Mouse (Mus musculus) intestine, postnatal 0 days (tissue): Measurements from ENCODE around the gene Rnf149. TPM values are rescaled to one million over a fixed set of nuclear protein-coding genes. Genes with fewer than 3 reads are reported as not detected.

Source experiments
- ATAC-seq: fragments of 200-750 bp; cut with Nextera tagmentation; 2 replicates; pipeline ENCODE4 v1.8.0; 2017; ENCODE audit warnings: mild to moderate bottlenecking, moderate TSS enrichment, moderate library complexity
- H3K27ac ChIP-seq: fragments of 300-500 bp; sonication (generic); 2 replicates; pipeline ENCODE4 v1.5.1; 2014; ENCODE audit warnings: mild to moderate bottlenecking, low read depth, low read length, moderate library complexity
- H3K27me3 ChIP-seq: fragments of 300-500 bp; sonication (generic); replicated peaks from 2 replicates; pipeline ENCODE4 v1.6.1; 2014; ENCODE audit warnings: low read length, mixed read lengths; ENCODE audit not compliant: control insufficient read depth, insufficient read depth
- H3K36me3 ChIP-seq: fragments of 300-500 bp; sonication (generic); 2 replicates; pipeline ENCODE4 v1.6.1; 2014; ENCODE audit warnings: mild to moderate bottlenecking, moderate library complexity; ENCODE audit not compliant: control insufficient read depth, insufficient read depth
- H3K4me1 ChIP-seq: fragments of 300-500 bp; sonication (generic); replicated peaks from 2 replicates; pipeline ENCODE4 v1.6.1; 2014; ENCODE audit warnings: antibody characterized with exemption, low read length, mixed read lengths; ENCODE audit not compliant: control insufficient read depth, insufficient read depth
- H3K4me2 ChIP-seq: fragments of 300-500 bp; sonication (generic); replicated peaks from 2 replicates; pipeline ENCODE4 v1.6.1; 2014; ENCODE audit warnings: low read depth, mild to moderate bottlenecking, moderate library complexity
- H3K4me3 ChIP-seq: fragments of 300-500 bp; sonication (generic); 2 replicates; pipeline ENCODE4 v1.5.1; 2014; ENCODE audit warnings: low read depth, low read length
- H3K9ac ChIP-seq: fragments of 300-500 bp; sonication (generic); 2 replicates; pipeline ENCODE4 v1.6.1; 2014; ENCODE audit warnings: mild to moderate bottlenecking, low read depth, low read length
- H3K9me3 ChIP-seq: fragments of 300-500 bp; sonication (generic); 2 replicates; pipeline ENCODE4 v1.6.1; 2016; ENCODE audit warnings: mixed run types; ENCODE audit not compliant: control insufficient read depth
- CTCF ChIP-seq: sonication (generic); IDR thresholded peaks from 2 replicates; pipeline ENCODE4 v1.5.1; 2016; ENCODE audit warnings: low read depth, mild to moderate bottlenecking, control low read depth, antibody characterized with exemption, moderate library complexity
- WGBS: fragments of 180-500 bp; shearing (Covaris S2); extraction: QIAGEN DNeasy Blood & Tissue Kit; methylation state at CpG from one replicate; pipeline ENCODE4 v1.1.7; 2014; 5-methylcytosine and 5-hydroxymethylcytosine counted together
- polyA plus RNA-seq: library from polyadenylated mRNA; unstranded; fragments of >200 nt; fragmentation: Nextera tagmentation; extraction: Ambion mirVana; gene quantifications from 2 replicates; pipeline ENCODE4 v1.2.1, GENCODE M21; 2015

The Rnf149 gene
- polyA plus RNA-seq, 1 experiment from 2014 or later = 16.9 TPM

DNA sequence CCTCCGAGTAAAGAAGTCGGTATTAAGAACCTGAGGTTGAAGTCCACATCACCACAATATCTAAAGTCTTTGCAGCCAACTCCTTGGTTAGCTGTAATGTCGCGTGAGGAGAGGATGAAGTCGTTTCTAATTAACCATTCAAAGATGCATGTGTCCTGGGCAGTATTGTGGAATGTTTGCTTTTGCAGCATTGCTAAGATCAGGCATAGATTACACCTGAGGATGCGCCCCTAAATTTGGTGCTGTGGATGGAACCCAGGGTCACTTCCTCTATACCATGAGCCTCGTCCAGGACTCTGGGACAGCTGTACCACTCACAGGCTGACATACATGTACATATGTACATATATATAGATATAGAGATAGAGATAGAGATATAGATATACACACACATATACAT, 40.5 kb downstream of the Rnf149 start:
- 21% methylated on average over 7 of the region's 7 CpGs for WGBS
- Histone ChIP-seq H3K9me3 (0 out of 2 replicates have a peak, but pooled peaks cover 5% of the 10 kb centered on the region), H3K36me3 (peaks cover 38% of the 10 kb centered on the region), H3K27me3 (no peaks in the 10 kb centered on the region), H3K4me2 (peak overlapping the region; percentile 97), H3K4me1 (peaks cover 3% of the 10 kb centered on the region; the same call in 1 of the 2 replicates), H3K4me3 (peak overlapping the region; percentile 97), H3K9ac (peak overlapping the region; percentile 84), H3K27ac (no peak overlapping the region)
- peak; percentile 34 for ATAC-seq
- no peak for TF ChIP-seq CTCF

DNA sequence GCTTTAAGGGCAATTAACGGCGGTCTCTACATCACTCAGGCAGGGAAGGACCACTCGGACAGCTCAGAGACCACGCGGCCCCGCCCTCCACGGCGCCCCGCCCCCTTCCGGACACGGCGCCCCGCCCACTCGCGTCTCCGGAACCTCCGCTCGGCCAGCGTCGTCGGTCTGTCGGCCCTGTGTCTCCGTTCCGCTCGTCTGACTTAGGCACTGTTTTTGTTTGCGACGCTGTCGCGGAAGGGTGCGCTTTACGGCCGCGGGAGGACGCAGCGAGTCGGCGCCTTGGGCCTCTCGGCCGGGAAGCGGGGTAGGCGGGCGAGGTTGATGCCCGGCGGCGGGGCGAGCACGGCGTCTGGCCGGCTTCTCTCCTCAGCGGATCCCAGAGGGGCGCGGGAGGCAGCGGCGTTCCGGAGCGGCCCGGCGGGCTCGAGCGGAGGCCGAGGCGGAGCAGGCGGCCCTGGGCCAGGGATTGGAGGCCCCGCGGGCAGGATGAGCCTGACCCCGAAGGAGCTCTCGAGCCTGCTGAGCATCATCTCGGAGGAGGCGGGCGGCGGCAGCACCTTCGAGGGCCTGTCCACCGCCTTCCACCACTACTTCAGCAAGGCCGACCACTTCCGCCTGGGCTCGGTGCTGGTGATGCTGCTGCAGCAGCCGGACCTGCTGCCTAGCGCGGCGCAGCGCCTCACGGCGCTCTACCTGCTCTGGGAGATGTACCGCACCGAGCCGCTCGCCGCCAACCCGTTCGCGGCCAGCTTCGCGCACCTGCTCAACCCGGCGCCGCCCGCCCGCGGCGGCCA, 41.5 kb downstream of the Rnf149 start:
- ATAC-seq = peak; percentile 89
- Histone ChIP-seq H3K4me1 (peaks cover 3% of the 10 kb centered on the region; the same call in 1 of the 2 replicates), H3K27me3 (no peaks in the 10 kb centered on the region), H3K9ac (peak overlapping the region; percentile 84), H3K36me3 (peaks cover 32% of the 10 kb centered on the region), H3K4me3 (peak overlapping the region; percentile 97), H3K27ac (peak overlapping the region; percentile 94), H3K4me2 (peak overlapping the region; percentile 97), H3K9me3 (0 out of 2 replicates have a peak, but pooled peaks cover 5% of the 10 kb centered on the region)
- WGBS = under 1% methylated on average over 97 of the region's 100 CpGs
- TF ChIP-seq CTCF = 0 out of 2 replicates have a peak, but pooled peaks have one; percentile 1

DNA sequence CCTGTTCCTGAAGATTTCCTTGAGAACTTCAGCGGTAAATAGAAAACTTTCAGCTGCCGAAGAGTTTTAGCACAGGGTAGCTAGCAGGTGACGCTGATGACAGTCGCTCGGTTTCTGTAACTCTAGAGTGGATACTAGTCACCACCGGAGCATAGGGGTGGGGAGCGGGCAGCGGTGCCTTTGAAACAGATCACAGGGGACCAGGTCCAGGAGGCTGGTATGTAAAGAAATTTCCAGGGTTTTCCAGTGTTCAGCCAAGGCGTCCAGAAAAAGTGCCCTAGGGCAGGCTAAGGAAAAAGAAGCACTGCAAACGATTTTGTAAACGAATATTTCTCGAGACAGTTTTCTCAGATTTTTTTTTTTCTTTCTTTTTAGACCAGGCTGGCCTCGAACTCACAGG, 42.4 kb downstream of the Rnf149 start, which contains the start of gene Cnot11:
Gene Cnot11 (plus strand): TSS at position 162 of the 400 bp plus-strand sequence.
- TF ChIP-seq CTCF = no peak
- Histone ChIP-seq H3K27me3 (no peaks in the 10 kb centered on the region), H3K36me3 (peaks cover 23% of the 10 kb centered on the region), H3K9me3 (no peaks in the 10 kb centered on the region), H3K27ac (peak within 1 kb of the TSS; percentile 94), H3K4me3 (peak within 1 kb of the TSS; percentile 97), H3K4me2 (peak within 1 kb of the TSS; percentile 97), H3K9ac (peak within 1 kb of the TSS; percentile 84), H3K4me1 (peaks cover 3% of the 10 kb centered on the region; the same call in 1 of the 2 replicates)
- no peak for ATAC-seq
- 30% methylated on average over 13 of the region's 13 CpGs for WGBS

DNA sequence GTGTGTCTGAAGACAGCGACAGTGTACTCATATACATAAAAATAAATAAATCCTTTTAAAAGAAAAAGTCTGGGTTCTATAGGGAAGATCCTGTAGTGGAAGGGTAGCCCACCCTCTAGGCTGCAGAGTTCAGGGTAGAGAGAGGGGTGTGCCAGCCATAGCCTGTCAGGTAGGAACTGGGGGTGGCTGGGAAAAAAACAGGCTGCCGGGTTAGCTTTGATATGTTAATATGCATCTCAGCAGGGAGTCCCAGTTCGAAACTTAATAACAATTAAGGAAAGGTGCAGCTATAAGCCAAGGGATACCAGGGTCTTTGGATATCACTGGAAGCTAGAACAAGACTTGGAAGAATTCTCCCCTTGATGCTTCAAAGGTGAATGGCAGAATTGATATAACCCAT, 43.3 kb downstream of the Rnf149 start:
- ATAC-seq = no peak
- Histone ChIP-seq H3K9ac (no peak overlapping the region), H3K4me2 (no peak overlapping the region), H3K36me3 (peaks cover 14% of the 10 kb centered on the region), H3K9me3 (no peaks in the 10 kb centered on the region), H3K27ac (no peak overlapping the region), H3K27me3 (no peaks in the 10 kb centered on the region), H3K4me3 (no peak overlapping the region), H3K4me1 (peaks cover 3% of the 10 kb centered on the region; the same call in 1 of the 2 replicates)
- WGBS = 45% methylated on average over 3 of the region's 3 CpGs
- no peak for TF ChIP-seq CTCF

DNA sequence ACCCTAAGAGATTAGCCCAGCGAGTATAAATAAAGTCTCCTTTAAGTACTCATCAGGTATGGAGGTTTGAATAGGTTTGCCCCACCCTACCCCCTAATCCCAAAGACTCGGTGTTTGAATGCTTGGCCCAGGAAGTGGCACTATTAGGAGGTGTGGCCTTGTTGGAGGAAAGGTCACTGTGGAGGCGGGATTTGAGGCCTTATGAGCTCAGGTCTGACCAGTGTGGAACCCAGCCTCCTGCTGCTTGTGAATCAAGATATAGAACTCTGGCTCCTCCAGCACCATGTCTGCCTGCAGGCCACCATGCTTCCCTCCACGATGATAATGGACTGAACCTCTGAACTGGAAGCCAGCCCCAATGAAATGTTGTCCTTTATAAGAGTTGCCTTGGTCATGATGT, 46.2 kb downstream of the Rnf149 start:
- WGBS = 58% methylated on average over 4 of the region's 4 CpGs
- Histone ChIP-seq H3K27me3 (no peaks in the 10 kb centered on the region), H3K27ac (no peak overlapping the region), H3K36me3 (no peaks in the 10 kb centered on the region), H3K4me1 (no peaks in the 10 kb centered on the region; the same call in 1 of the 2 replicates), H3K4me3 (no peak overlapping the region), H3K9me3 (no peaks in the 10 kb centered on the region), H3K4me2 (no peak overlapping the region), H3K9ac (no peak overlapping the region)
- ATAC-seq = no peak
- no peak for TF ChIP-seq CTCF

DNA sequence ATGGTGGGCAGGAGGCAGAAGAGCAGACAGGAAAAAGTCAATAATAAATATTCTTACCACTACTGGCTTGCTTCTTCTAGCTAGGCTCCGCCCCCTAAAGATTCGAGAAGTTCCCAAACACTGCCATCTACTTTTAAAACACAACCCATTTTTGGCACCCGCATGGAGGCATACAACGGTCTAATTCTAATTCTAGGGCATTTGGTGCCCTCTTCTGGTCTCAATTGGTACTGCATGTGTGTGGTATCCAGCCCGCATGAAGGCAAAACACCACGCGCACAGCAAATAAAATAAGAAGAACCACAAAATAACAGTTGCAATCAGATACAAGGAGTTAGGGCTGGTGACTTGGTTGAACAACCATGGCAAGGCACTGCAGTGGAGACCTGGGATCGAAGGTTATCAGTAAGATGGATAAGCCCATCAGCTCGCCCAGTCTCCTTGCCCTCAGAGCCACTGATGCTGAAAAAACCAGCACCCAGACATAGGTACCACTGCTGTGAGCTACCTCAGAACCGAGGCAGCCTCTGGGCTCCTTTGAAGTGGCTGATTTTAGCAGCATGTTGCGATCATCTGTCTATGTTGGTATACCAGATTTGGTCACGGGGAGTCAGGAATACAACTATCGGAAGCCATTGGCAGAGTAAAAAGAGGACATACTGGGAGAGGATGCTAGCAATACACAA, 46.8 kb downstream of the Rnf149 start:
- Histone ChIP-seq H3K4me3 (no peak overlapping the region), H3K27ac (no peak overlapping the region), H3K4me2 (no peak overlapping the region), H3K36me3 (no peaks in the 10 kb centered on the region), H3K27me3 (no peaks in the 10 kb centered on the region), H3K9me3 (no peaks in the 10 kb centered on the region), H3K4me1 (no peaks in the 10 kb centered on the region; the same call in 1 of the 2 replicates), H3K9ac (no peak overlapping the region)
- ATAC-seq = no peak
- peak; percentile 87 for TF ChIP-seq CTCF
- 34% methylated on average over 13 of the region's 13 CpGs for WGBS
